Mouse (Mus musculus): ENCODE results near the gene Cacnb1. TPM values are rescaled to one million over a fixed set of nuclear protein-coding genes. Genes with fewer than 3 reads are reported as not detected.
A peak's percentile ranks its signal among the peaks of the same experiment; 100 is the strongest.

Gene Cacnb1
- total and polyA plus RNA-seq, 2 experiments from 2014 or later: 57.2 to 76.4 TPM

GRCm38 (mm10) chr11:98042741-98043140, 19.9 kb upstream of the Cacnb1 start:
- Histone ChIP-seq H3K36me3 (ENCODE audit: insufficient read depth) (no peaks in the 10 kb centered on the region), H3K4me1 (ENCODE audit: insufficient read depth) (no peaks in the 10 kb centered on the region), H3K4me3 (ENCODE audit: low read depth, low read length) (no peak overlapping the region), H3K9me3 (ENCODE audit: low read length) (no peaks in the 10 kb centered on the region), H3K27ac (ENCODE audit: low read depth, low read length) (no peak overlapping the region), H3K27me3 (ENCODE audit: insufficient read depth, low read length) (no peaks in the 10 kb centered on the region), H3K9ac (no peak overlapping the region), H3K4me2 (ENCODE audit: low read depth) (no peak overlapping the region)
- 84% methylated on average over 6 of the region's 6 CpGs for WGBS
- no peak for DNase-seq
- no peak for TF ChIP-seq CTCF (IDR thresholded peaks at IDR 0.05; ENCODE audit: low read depth)
- ATAC-seq: no peak

- no peak for TF ChIP-seq CTCF (IDR thresholded peaks at IDR 0.05; ENCODE audit: low read depth)
- DNase-seq (no peak), ATAC-seq (no peak)
- Histone ChIP-seq H3K4me3 (ENCODE audit: low read depth, low read length) (no peak overlapping the region), H3K27me3 (ENCODE audit: insufficient read depth, low read length) (no peaks in the 10 kb centered on the region), H3K27ac (ENCODE audit: low read depth, low read length) (no peak overlapping the region), H3K36me3 (ENCODE audit: insufficient read depth) (no peaks in the 10 kb centered on the region), H3K9me3 (ENCODE audit: low read length) (no peaks in the 10 kb centered on the region), H3K4me2 (ENCODE audit: low read depth) (no peak overlapping the region), H3K9ac (no peak overlapping the region), H3K4me1 (ENCODE audit: insufficient read depth) (peaks cover 5% of the 10 kb centered on the region; the same call in 1 of the 2 replicates)
- WGBS: 85% methylated on average over 8 of the region's 8 CpGs
Measured at GRCm38 (mm10) chr11:98040975-98041374, 18.1 kb upstream of the Cacnb1 start.

- 54% methylated on average over 14 of the region's 14 CpGs for WGBS
- TF ChIP-seq CTCF (IDR thresholded peaks at IDR 0.05; ENCODE audit: low read depth): no peak
- Histone ChIP-seq H3K9me3 (ENCODE audit: low read length) (no peaks in the 10 kb centered on the region), H3K9ac (no peak overlapping the region), H3K4me1 (ENCODE audit: insufficient read depth) (peaks cover 11% of the 10 kb centered on the region), H3K4me2 (ENCODE audit: low read depth) (no peak overlapping the region), H3K27ac (ENCODE audit: low read depth, low read length) (no peak overlapping the region), H3K27me3 (ENCODE audit: insufficient read depth, low read length) (no peaks in the 10 kb centered on the region), H3K36me3 (ENCODE audit: insufficient read depth) (no peaks in the 10 kb centered on the region), H3K4me3 (ENCODE audit: low read depth, low read length) (no peak overlapping the region)
- ATAC-seq: no peak
- no peak for DNase-seq
Measured at GRCm38 (mm10) chr11:98037871-98038270, 15.0 kb upstream of the Cacnb1 start.

- H3K9me3 ChIP-seq (ENCODE audit: low read length): no peaks in the 10 kb centered on the region
- DNase-seq (peak; percentile 73), ATAC-seq (peak; percentile 45)
- H3K4me3 ChIP-seq (ENCODE audit: low read depth, low read length): peak overlapping the region; percentile 34
- peaks cover 11% of the 10 kb centered on the region for H3K4me1 ChIP-seq (ENCODE audit: insufficient read depth)
- peak overlapping the region; percentile 76 for H3K4me2 ChIP-seq (ENCODE audit: low read depth)
- peaks cover 4% of the 10 kb centered on the region for H3K36me3 ChIP-seq (ENCODE audit: insufficient read depth)
- H3K27me3 ChIP-seq (ENCODE audit: insufficient read depth, low read length): no peaks in the 10 kb centered on the region
- 10% methylated on average over 24 of the region's 27 CpGs for WGBS
- peak overlapping the region; percentile 49 for H3K9ac ChIP-seq
- H3K27ac ChIP-seq (ENCODE audit: low read depth, low read length): no peak overlapping the region
- TF ChIP-seq CTCF (IDR thresholded peaks at IDR 0.05; ENCODE audit: low read depth): peak; percentile 38
Measured at GRCm38 (mm10) chr11:98035977-98036377, 13.1 kb upstream of the Cacnb1 start.

GRCm38 (mm10) chr11:98034840-98035239, 12.0 kb upstream of the Cacnb1 start:
- DNase-seq (peak; percentile 57), ATAC-seq (peak; percentile 67)
- no peak overlapping the region for H3K4me2 ChIP-seq (ENCODE audit: low read depth)
- H3K9ac ChIP-seq: no peak overlapping the region
- H3K4me1 ChIP-seq (ENCODE audit: insufficient read depth): peaks cover 11% of the 10 kb centered on the region
- 25% methylated on average over 4 of the region's 4 CpGs for WGBS
- no peak overlapping the region for H3K4me3 ChIP-seq (ENCODE audit: low read depth, low read length)
- H3K27me3 ChIP-seq (ENCODE audit: insufficient read depth, low read length): no peaks in the 10 kb centered on the region
- no peak overlapping the region for H3K27ac ChIP-seq (ENCODE audit: low read depth, low read length)
- TF ChIP-seq CTCF (IDR thresholded peaks at IDR 0.05; ENCODE audit: low read depth): no peak
- no peaks in the 10 kb centered on the region for H3K9me3 ChIP-seq (ENCODE audit: low read length)
- peaks cover 15% of the 10 kb centered on the region for H3K36me3 ChIP-seq (ENCODE audit: insufficient read depth)

GRCm38 (mm10) chr11:98034061-98034460, 11.2 kb upstream of the Cacnb1 start:
- TF ChIP-seq CTCF (IDR thresholded peaks at IDR 0.05; ENCODE audit: low read depth): no peak
- 81% methylated on average over 5 of the region's 5 CpGs for WGBS

GRCm38 (mm10) chr11:98031443-98031770, 8.6 kb upstream of the Cacnb1 start:
- WGBS: 4% methylated on average over 5 of the region's 5 CpGs
- Histone ChIP-seq H3K27ac (ENCODE audit: low read depth, low read length) (no peak overlapping the region), H3K36me3 (ENCODE audit: insufficient read depth) (peaks cover 34% of the 10 kb centered on the region), H3K4me3 (ENCODE audit: low read depth, low read length) (no peak overlapping the region), H3K4me1 (ENCODE audit: insufficient read depth) (peaks cover 9% of the 10 kb centered on the region), H3K27me3 (ENCODE audit: insufficient read depth, low read length) (no peaks in the 10 kb centered on the region), H3K4me2 (ENCODE audit: low read depth) (no peak overlapping the region), H3K9me3 (ENCODE audit: low read length) (no peaks in the 10 kb centered on the region), H3K9ac (no peak overlapping the region)
- ATAC-seq (peak; percentile 51; the same call in 1 of the 2 replicates), DNase-seq (peak; percentile 91)
- peak; percentile 93 for TF ChIP-seq CTCF (IDR thresholded peaks at IDR 0.05; ENCODE audit: low read depth)

More at GRCm38 (mm10) chr11:98034061-98034460, 11.2 kb upstream of the Cacnb1 start:
- H3K27me3 ChIP-seq (ENCODE audit: insufficient read depth, low read length): no peaks in the 10 kb centered on the region
- H3K9ac ChIP-seq: no peak overlapping the region
- ATAC-seq (no peak), DNase-seq (no peak)
- no peak overlapping the region for H3K4me2 ChIP-seq (ENCODE audit: low read depth)
- H3K9me3 ChIP-seq (ENCODE audit: low read length): no peaks in the 10 kb centered on the region
- H3K4me1 ChIP-seq (ENCODE audit: insufficient read depth): peaks cover 11% of the 10 kb centered on the region
- no peak overlapping the region for H3K4me3 ChIP-seq (ENCODE audit: low read depth, low read length)
- peaks cover 23% of the 10 kb centered on the region for H3K36me3 ChIP-seq (ENCODE audit: insufficient read depth)
- H3K27ac ChIP-seq (ENCODE audit: low read depth, low read length): no peak overlapping the region
